In genomic region chr11:35122091-35122811, GRCm38 (mm10) we compare ENCODE assay signal across 8 mouse cellular contexts. TPM values are rescaled to one million over a fixed set of nuclear protein-coding genes. Genes with fewer than 3 reads are reported as not detected.
DNase-seq lines count a peak whose midpoint lies in the region; ATAC-seq lines count a peak whose summit lies in the region.

No protein-coding gene starts in this region.

- H3K4me3 ChIP-seq in forebrain, embryonic 16.5 days (replicated peaks; ENCODE audit: low read length) = peak overlapping the region; percentile 62
- H3K4me3 ChIP-seq in limb, embryonic 10.5 days = peak overlapping the region; percentile 97

- peaks cover 20% of the 10 kb centered on the region for H3K4me1 ChIP-seq in forebrain, embryonic 16.5 days (replicated peaks; ENCODE audit: control insufficient read depth, insufficient read depth, low read length)
- H3K4me1 ChIP-seq in limb, embryonic 10.5 days = peaks cover 87% of the 10 kb centered on the region

- H3K36me3 ChIP-seq in forebrain, embryonic 16.5 days (ENCODE audit: control insufficient read depth, insufficient read depth) = no peaks in the 10 kb centered on the region
- peaks cover 11% of the 10 kb centered on the region; the same call in 1 of the 2 replicates for H3K36me3 ChIP-seq in limb, embryonic 10.5 days

- ATAC-seq in forebrain, embryonic 16.5 days = no peak

- 2% methylated on average over 23 of the region's 23 CpGs for WGBS in forebrain, embryonic 16.5 days
- 1% methylated on average over 23 of the region's 23 CpGs for WGBS in limb, embryonic 10.5 days

- H3K9ac ChIP-seq in forebrain, embryonic 16.5 days (replicated peaks; ENCODE audit: low read depth, low read length) = peak overlapping the region; percentile 58

- no peaks in the 10 kb centered on the region for H3K9me3 ChIP-seq in forebrain, embryonic 16.5 days (ENCODE audit: control insufficient read depth, low read length)
- no peaks in the 10 kb centered on the region for H3K9me3 ChIP-seq in limb, embryonic 10.5 days (replicated peaks)

- DNase-seq in adrenal gland, adult 2 months = peak; percentile 46
- no peak for DNase-seq in adrenal gland, adult 8-10 months
- DNase-seq in adrenal gland, postnatal 10 days = peak; percentile 39
- DNase-seq in limb, embryonic 10.5 days (ENCODE audit: low spot score) = peak; percentile 46
- peak; percentile 35 for DNase-seq in neural tube, embryonic 10.5 days (ENCODE audit: extremely low spot score, low spot score)
- no peak for DNase-seq in spleen, postnatal 14 days (ENCODE audit: low spot score in 2 of 2)
- DNase-seq in urinary bladder, postnatal 4 days (ENCODE audit: low spot score in 2 of 2) = no peak

- peak overlapping the region; percentile 93 for H3K4me2 ChIP-seq in forebrain, embryonic 16.5 days (ENCODE audit: low read length)

- H3K27ac ChIP-seq in forebrain, embryonic 16.5 days (ENCODE audit: low read length) = no peak overlapping the region
- peak overlapping the region; percentile 96 for H3K27ac ChIP-seq in limb, embryonic 10.5 days

- H3K27me3 ChIP-seq in forebrain, embryonic 16.5 days (replicated peaks; ENCODE audit: control insufficient read depth, insufficient read depth, low read length) = peaks cover 22% of the 10 kb centered on the region
- H3K27me3 ChIP-seq in limb, embryonic 10.5 days (ENCODE audit: low read depth, poor library complexity, severe bottlenecking) = peaks cover 11% of the 10 kb centered on the region; the same call in 1 of the 2 replicates

RNA-seq across cellular contexts. Expression of gene Slit3, which starts 1.2 kb away (rescaled TPM):
- total RNA-seq in adrenal gland, adult 2 months (2021) = 10 to 100 TPM; 34.6 to 46.9 TPM
- 27.4 and 27.5 TPM in 2 replicates for polyA plus RNA-seq in adrenal gland, adult 2 months (2012; rRNA removed)
- 10 to 100 TPM; 40.6 to 73.5 (median 56.6) TPM for total RNA-seq in adrenal gland, adult 8-10 months (2022)
- 10 to 100 TPM; 36.9 to 45.0 TPM for total RNA-seq in adrenal gland, postnatal 10 days (2021)
- polyA plus RNA-seq in forebrain, embryonic 16.5 days (2015; fragmentation: Nextera tagmentation; extraction: Ambion mirVana) = 5.8 and 6.0 TPM in 2 replicates
- 20.2 and 21.9 TPM in 2 replicates for polyA plus RNA-seq in limb, embryonic 10.5 days (2016; fragmentation: Nextera tagmentation; extraction: Ambion mirVana)

Comparison
In these comparisons a context has a peak if more than half of its experiments do, and no peak if none do; other contexts are left out.
1. DNase-seq: peak in adrenal gland, adult 2 months (single experiment), adrenal gland, postnatal 10 days (single experiment), limb, embryonic 10.5 days (single experiment) and neural tube, embryonic 10.5 days (single experiment); none in adrenal gland, adult 8-10 months (single experiment), spleen, postnatal 14 days (0 of 2) and urinary bladder, postnatal 4 days (0 of 2).